Mouse (Mus musculus) cerebellum, adult 2 months (tissue): Measurements from ENCODE around the gene Srpr.

ENCODE experiments used
- CTCF ChIP-seq: fragments of 200-500 bp; IDR thresholded peaks from 2 replicates; pipeline ENCODE4 v1.5.1; 2011; ENCODE audit warnings: low read depth, mild to moderate bottlenecking, control low read depth, low read length, moderate library complexity, borderline replicate concordance; ENCODE audit not compliant: insufficient read depth
- POLR2A ChIP-seq: fragments of 200-500 bp; IDR thresholded peaks from 2 replicates; pipeline ENCODE4 v1.6.1; 2011; ENCODE audit warnings: low read length, control low read depth, borderline replicate concordance; ENCODE audit not compliant: insufficient read depth

- TF ChIP-seq CTCF, result peak; percentile 66; the same call in 1 of the 2 replicates
- TF ChIP-seq POLR2A, result 0 out of 2 replicates have a peak, but pooled peaks have one; percentile 15
Observed at GRCm38 (mm10) chr9:35199772-35200471, at the start of gene Srpr, which contains the start of gene Tirap.
